Mouse (Mus musculus) kidney, adult 2 months (tissue): ENCODE results near the gene Fam25c.

ENCODE experiments used
- CTCF ChIP-seq: fragments of 200-500 bp; conservative IDR thresholded peaks from 2 replicates; pipeline ENCODE4 v1.5.1; 2011; ENCODE audit warnings: low read depth, mild to moderate bottlenecking, control low read depth, low read length, moderate library complexity, mixed read lengths; ENCODE audit not compliant: insufficient read depth, insufficient read length
- POLR2A ChIP-seq: fragments of 200-500 bp; IDR thresholded peaks from one replicate; pipeline ENCODE4 v1.6.1; 2011; ENCODE audit warnings: low read depth, low read length, control low read depth

- no peak for TF ChIP-seq CTCF
- no peak for TF ChIP-seq POLR2A
Observed at GRCm38 (mm10) chr14:34348301-34348700, 6.9 kb downstream of the Fam25c start.
